In the genomic region with DNA sequence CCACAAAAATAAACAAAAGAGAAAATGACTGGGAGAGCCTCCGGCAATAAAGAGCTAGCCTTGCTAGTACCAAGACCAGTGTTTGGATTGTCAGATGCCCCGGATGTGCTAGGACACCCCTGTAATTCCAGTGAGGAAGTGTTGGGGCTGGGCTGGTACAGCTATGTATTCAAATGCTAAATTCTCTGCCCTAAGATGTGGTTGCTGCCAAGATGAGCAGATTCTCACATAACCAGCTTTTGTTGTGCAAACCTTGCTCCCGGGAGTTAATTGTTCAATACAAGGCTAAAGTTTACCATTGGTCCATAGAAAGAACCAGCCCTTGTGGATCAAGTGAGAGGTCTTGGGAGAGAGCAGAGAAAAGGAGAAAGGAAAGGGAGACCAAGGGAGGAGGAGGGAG, we compare ENCODE assay signal across 27 mouse cellular contexts.
"Had no signal": no experiment of that assay in that cellular context is flagged by ENCODE, and none has a peak within 500 bp of the region (broad histone marks: within the 10 kb centered on the region; RNA-seq: fewer than 3 reads in every experiment).

No protein-coding gene starts in this region.

- H3K4me3 ChIP-seq: gastrocnemius, adult 2 months; heart, embryonic 10.5 days; heart, embryonic 13.5 days; heart, embryonic 15.5 days; hindbrain, embryonic 13.5 days; hindbrain, embryonic 15.5 days; intestine, embryonic 15.5 days; layer of hippocampus, adult 2 months; limb, embryonic 13.5 days; limb, embryonic 15.5 days; liver, embryonic 13.5 days; liver, embryonic 15.5 days had no signal

- H3K9ac ChIP-seq: heart, embryonic 13.5 days; heart, embryonic 15.5 days; hindbrain, embryonic 13.5 days; hindbrain, embryonic 15.5 days; intestine, embryonic 15.5 days; limb, embryonic 13.5 days; limb, embryonic 15.5 days; liver, embryonic 13.5 days; liver, embryonic 15.5 days; liver, postnatal 0 days had no signal

- H3K36me3 ChIP-seq: heart, embryonic 10.5 days; heart, embryonic 13.5 days; heart, embryonic 15.5 days; hindbrain, embryonic 13.5 days; hindbrain, embryonic 15.5 days; intestine, embryonic 15.5 days; limb, embryonic 13.5 days; limb, embryonic 15.5 days; liver, embryonic 13.5 days; liver, embryonic 15.5 days had no signal

- H3K4me2 ChIP-seq: heart, embryonic 13.5 days; heart, embryonic 15.5 days; hindbrain, embryonic 13.5 days; hindbrain, embryonic 15.5 days; intestine, embryonic 15.5 days; limb, embryonic 13.5 days; limb, embryonic 15.5 days; liver, embryonic 13.5 days; liver, embryonic 15.5 days had no signal

- H3K9me3 ChIP-seq: heart, embryonic 10.5 days; heart, embryonic 15.5 days; hindbrain, embryonic 13.5 days; hindbrain, embryonic 15.5 days; intestine, embryonic 15.5 days; limb, embryonic 13.5 days; limb, embryonic 15.5 days; liver, embryonic 13.5 days; liver, embryonic 15.5 days had no signal

- H3K27me3 ChIP-seq: heart, embryonic 13.5 days; heart, embryonic 15.5 days; hindbrain, embryonic 13.5 days; hindbrain, embryonic 15.5 days; intestine, embryonic 15.5 days; limb, embryonic 13.5 days; limb, embryonic 15.5 days; liver, embryonic 13.5 days; liver, embryonic 15.5 days had no signal

- ATAC-seq: inflammation-experienced regulatory T-cells, adult 6 months; intestine, embryonic 15.5 days; intestine, postnatal 0 days; liver, postnatal 0 days had no signal

- H3K4me1 ChIP-seq: heart, embryonic 10.5 days; heart, embryonic 13.5 days; heart, embryonic 15.5 days; hindbrain, embryonic 13.5 days; hindbrain, embryonic 15.5 days; intestine, embryonic 15.5 days; limb, embryonic 13.5 days; limb, embryonic 15.5 days; liver, embryonic 13.5 days; liver, embryonic 15.5 days had no signal

- DNase-seq: gastrocnemius, adult 2 months; gastrocnemius, postnatal 10 days; gastrocnemius, postnatal 25 days; heart, adult 18-20 months; heart, postnatal 14 days; heart, postnatal 36 days; kidney, adult 18-20 months; kidney, adult 8-10 months; kidney, postnatal 10 days; kidney, postnatal 25 days; kidney, postnatal 4 days; layer of hippocampus, postnatal 36 days; left cerebral cortex, postnatal 4 days; liver, embryonic 13.5 days; liver, postnatal 0 days had no signal

- H3K27ac ChIP-seq: gastrocnemius, adult 2 months; heart, embryonic 10.5 days; heart, embryonic 13.5 days; heart, embryonic 15.5 days; hindbrain, embryonic 13.5 days; hindbrain, embryonic 15.5 days; intestine, embryonic 15.5 days; layer of hippocampus, adult 2 months; limb, embryonic 13.5 days; limb, embryonic 15.5 days; liver, embryonic 13.5 days; liver, embryonic 15.5 days had no signal
